Mouse (Mus musculus) limb, embryonic 15.5 days (tissue): ENCODE measurements at regions not wholly inside any gene's neighbourhood (a gene's known extent, or its start where the extent isn't known, plus 50 kb on each side); places are given as distances from the start of the nearest gene placed in this dataset.

ENCODE experiments used
- ATAC-seq: fragments of 200-750 bp; cut with Nextera tagmentation; 2 replicates; pipeline ENCODE4 v1.8.0; 2017; ENCODE audit warnings: low read depth, moderate TSS enrichment; ENCODE audit not compliant: insufficient number of reproducible peaks, low FRiP score, low TSS enrichment
- H3K27ac ChIP-seq: fragments of 300-500 bp; sonication (generic); 2 replicates; pipeline ENCODE4 v1.5.1; 2015; ENCODE audit warnings: moderate library complexity, mild to moderate bottlenecking, inconsistent platforms
- H3K27me3 ChIP-seq: fragments of 300-500 bp; sonication (generic); 2 replicates; pipeline ENCODE4 v1.6.1; 2015; ENCODE audit warnings: inconsistent platforms
- H3K36me3 ChIP-seq: fragments of 300-500 bp; sonication (generic); 2 replicates; pipeline ENCODE4 v1.6.1; 2015; ENCODE audit warnings: inconsistent platforms
- H3K4me1 ChIP-seq: fragments of 300-500 bp; sonication (generic); 2 replicates; pipeline ENCODE4 v1.6.1; 2015; ENCODE audit warnings: inconsistent platforms
- H3K4me2 ChIP-seq: fragments of 300-500 bp; sonication (generic); 2 replicates; pipeline ENCODE4 v1.6.1; 2015; ENCODE audit warnings: mild to moderate bottlenecking, inconsistent platforms
- H3K4me3 ChIP-seq: fragments of 300-500 bp; sonication (generic); 2 replicates; pipeline ENCODE4 v1.5.1; 2015; ENCODE audit warnings: mild to moderate bottlenecking, inconsistent platforms
- H3K9ac ChIP-seq: fragments of 300-500 bp; sonication (generic); 2 replicates; pipeline ENCODE4 v1.6.1; 2015; ENCODE audit warnings: inconsistent platforms
- H3K9me3 ChIP-seq: fragments of 300-500 bp; sonication (generic); 2 replicates; pipeline ENCODE4 v1.6.1; 2016; ENCODE audit warnings: inconsistent platforms
- whole genome bisulfite sequencing: fragments of 180-500 bp; shearing (Covaris S2); methylation state at CpG from one replicate; pipeline ENCODE4 v1.1.7; 2015; 5-methylcytosine and 5-hydroxymethylcytosine counted together

DNA sequence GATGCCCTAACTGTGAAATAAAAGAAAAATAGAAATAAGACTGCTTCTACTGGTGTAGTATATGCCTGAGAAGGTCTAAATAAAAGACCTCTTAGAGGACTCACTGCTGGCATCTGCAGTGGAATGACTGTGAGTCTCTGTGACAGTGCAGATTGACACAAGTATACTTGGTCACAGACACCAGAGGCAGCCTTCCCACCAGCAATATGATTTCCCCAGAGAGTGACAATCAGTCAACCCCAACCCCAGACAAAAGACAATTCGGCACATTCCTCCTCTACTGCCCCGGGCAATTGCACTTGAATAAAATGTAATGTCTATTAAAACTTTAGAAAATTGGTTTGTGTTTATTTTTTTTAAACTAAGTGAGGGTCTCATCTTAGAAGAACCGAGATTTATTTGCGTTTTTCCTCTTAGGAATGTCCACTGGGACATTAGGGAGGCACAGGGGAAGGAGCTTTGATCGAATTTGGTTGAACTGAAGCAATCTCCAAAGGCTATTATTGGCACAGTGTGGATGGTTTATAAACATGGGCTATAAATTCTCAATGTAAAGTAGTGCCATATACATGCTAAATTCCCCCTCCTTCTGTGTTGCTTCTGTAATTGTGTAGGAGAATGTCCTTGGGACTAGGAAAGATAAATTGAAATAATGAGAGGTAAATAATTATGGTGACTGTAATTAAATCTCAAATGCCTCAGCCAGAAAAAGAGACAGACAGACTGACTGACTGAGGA lies 123.0 kb upstream of the Lnx1 start:
- H3K4me3 ChIP-seq, result no peak overlapping the region
- no peaks in the 10 kb centered on the region for H3K36me3 ChIP-seq
- no peak overlapping the region for H3K4me2 ChIP-seq
- peaks cover 5% of the 10 kb centered on the region for H3K4me1 ChIP-seq
- H3K27me3 ChIP-seq, result no peaks in the 10 kb centered on the region
- no peaks in the 10 kb centered on the region for H3K9me3 ChIP-seq
- H3K9ac ChIP-seq, result no peak overlapping the region
- WGBS, result 43% methylated on average over 5 of the region's 5 CpGs
- no peak for ATAC-seq
- H3K27ac ChIP-seq, result no peak overlapping the region

DNA sequence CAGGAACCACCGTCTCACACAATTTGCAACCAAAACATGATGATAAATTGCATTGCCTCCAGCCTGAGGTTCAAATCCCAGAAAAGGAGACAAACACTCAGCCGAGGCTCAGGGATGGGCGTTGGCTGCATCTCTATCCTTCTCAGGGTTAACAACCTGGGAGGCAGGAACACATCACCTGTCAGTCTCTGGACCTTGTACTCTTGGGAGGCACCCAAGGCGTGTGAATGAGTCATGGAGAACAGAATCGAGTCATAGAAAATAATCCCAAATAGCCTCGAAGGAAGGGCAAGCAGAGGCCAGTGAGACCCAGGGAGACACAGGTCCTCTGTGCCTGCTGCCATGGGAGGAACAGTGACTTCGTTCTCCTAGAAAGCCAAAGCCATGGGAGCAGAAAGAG lies 121.0 kb upstream of the Lnx1 start:
- no peak for ATAC-seq
- 79% methylated on average over 7 of the region's 7 CpGs for WGBS
- H3K4me3 ChIP-seq, result no peak overlapping the region
- no peaks in the 10 kb centered on the region for H3K27me3 ChIP-seq
- no peak overlapping the region for H3K9ac ChIP-seq
- H3K27ac ChIP-seq, result no peak overlapping the region
- no peaks in the 10 kb centered on the region for H3K36me3 ChIP-seq
- H3K4me2 ChIP-seq, result no peak overlapping the region
- H3K9me3 ChIP-seq, result no peaks in the 10 kb centered on the region
- peaks cover 5% of the 10 kb centered on the region for H3K4me1 ChIP-seq

DNA sequence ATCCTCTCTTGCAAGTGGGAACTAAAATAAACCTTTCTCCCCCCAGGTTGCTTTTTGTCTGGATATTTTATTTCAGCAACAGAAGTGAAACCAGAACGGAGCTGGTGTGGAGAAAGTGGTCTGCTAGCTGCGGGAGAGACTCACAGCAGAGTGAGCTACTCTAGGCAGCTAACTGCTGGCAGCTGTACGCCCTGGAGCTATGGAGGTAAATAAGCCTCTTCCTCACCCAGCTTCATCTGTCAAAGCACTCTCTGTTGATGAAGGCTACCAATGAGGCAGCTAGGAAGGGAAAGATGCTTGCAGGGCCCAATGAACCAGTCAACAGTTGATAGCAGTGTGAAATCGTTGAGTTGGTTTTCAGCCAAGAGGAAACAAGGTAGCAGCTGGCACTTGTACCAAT lies 119.3 kb upstream of the Lnx1 start:
- Histone ChIP-seq H3K27ac (no peak overlapping the region), H3K4me2 (no peak overlapping the region), H3K9me3 (no peaks in the 10 kb centered on the region), H3K4me3 (no peak overlapping the region), H3K9ac (no peak overlapping the region), H3K36me3 (no peaks in the 10 kb centered on the region), H3K4me1 (peaks cover 12% of the 10 kb centered on the region), H3K27me3 (no peaks in the 10 kb centered on the region)
- ATAC-seq, result no peak
- WGBS, result 27% methylated on average over 4 of the region's 4 CpGs

DNA sequence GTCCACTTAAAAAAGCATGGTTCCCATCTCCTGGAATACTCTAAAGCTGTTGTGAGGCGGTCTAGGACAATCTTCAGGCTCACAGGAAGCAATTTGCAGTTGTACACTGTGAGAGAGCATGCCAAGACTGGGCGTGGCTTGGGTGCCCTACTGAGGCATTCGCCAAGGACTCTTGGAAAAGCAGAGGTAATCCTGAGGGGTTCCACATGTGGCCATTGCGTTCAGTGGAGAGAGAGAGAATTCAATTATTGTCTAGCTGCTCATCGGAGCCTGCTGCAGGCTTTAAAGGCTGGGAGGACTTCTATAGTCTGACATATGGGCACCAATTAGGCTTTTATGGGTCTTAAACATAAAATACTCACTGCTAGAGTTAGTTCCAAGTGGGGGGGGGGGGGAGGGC lies 113.8 kb upstream of the Lnx1 start:
- Histone ChIP-seq H3K4me2 (no peak overlapping the region), H3K4me1 (peaks cover 14% of the 10 kb centered on the region), H3K9me3 (no peaks in the 10 kb centered on the region), H3K27ac (no peak overlapping the region), H3K4me3 (no peak overlapping the region), H3K9ac (no peak overlapping the region), H3K27me3 (no peaks in the 10 kb centered on the region), H3K36me3 (no peaks in the 10 kb centered on the region)
- ATAC-seq, result no peak
- WGBS, result 25% methylated on average over 5 of the region's 5 CpGs

DNA sequence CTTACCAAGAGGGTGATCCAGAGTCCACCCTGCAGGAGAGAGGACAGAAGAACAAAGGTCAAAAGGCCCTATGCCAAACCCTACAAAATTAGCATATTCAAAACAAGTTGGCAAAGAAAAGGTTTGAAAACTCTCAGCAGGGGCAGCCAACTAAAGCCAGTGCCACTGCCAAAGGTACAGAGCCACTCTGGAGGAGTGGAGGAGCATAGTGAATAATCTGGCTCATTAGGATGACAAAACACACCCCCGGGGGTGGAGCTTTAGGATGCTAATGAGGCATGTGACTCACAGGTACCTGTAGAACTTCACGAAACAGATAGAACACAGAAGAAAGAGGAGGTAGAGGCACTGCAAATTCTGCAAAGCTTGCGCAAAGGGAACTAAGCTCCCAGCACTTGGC lies 110.7 kb upstream of the Lnx1 start:
- H3K36me3 ChIP-seq, result no peaks in the 10 kb centered on the region
- H3K27me3 ChIP-seq, result no peaks in the 10 kb centered on the region
- no peaks in the 10 kb centered on the region for H3K9me3 ChIP-seq
- WGBS, result 46% methylated on average over 3 of the region's 3 CpGs
- no peak overlapping the region for H3K4me2 ChIP-seq
- H3K4me3 ChIP-seq, result no peak overlapping the region
- peaks cover 14% of the 10 kb centered on the region for H3K4me1 ChIP-seq
- no peak overlapping the region for H3K9ac ChIP-seq
- ATAC-seq, result no peak
- no peak overlapping the region for H3K27ac ChIP-seq

DNA sequence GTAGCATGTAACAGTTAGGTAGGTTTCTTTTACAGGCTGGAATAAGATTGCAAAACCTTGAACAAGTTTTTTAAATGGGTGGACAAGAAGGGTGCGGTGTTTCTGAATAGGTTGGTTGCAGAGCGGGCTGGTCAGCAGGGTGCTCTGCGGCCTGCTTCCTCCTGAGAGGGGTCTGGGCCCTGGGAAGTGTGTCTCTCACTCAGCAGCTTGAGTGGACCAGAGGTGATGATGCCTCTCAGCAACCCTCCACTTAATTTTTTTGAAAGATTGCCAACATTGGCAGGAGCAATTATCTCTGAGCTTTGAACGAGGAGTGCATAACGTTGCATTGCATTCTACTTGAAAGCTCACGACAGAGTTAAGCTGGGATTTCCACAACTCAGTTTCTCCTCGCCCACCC lies 108.3 kb upstream of the Lnx1 start:
- ATAC-seq, result no peak

DNA sequence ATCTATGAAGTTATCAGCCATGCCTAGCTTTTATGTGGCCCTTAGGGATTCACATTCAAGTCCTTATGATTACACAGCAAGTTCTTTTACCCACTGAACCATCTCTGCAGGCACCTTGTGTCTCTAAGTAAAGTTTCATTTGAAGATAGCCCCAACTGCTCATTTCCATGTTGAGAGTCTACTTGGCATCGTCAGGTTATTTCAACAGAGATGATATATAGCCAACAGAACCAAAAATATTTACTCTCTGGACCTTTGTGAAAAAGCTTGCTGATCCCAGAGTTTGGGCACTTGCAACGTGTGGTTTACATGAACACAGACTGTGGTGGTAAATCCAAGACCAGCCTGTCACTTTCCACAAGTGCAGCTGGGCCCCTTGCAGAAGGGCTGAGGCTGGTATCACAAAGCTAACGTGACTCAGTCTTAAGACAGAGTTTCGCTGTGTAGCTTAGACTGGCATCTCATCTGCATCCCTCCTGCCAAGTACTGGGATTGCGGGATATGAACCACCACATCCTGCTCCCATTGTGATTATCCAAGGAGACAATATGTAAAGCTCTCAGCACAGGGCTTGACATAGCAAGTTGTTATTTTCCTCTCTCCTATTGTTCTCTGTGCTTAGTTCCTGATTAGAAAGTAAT lies 105.0 kb upstream of the Lnx1 start:
- Histone ChIP-seq H3K9me3 (no peaks in the 10 kb centered on the region), H3K9ac (no peak overlapping the region), H3K4me2 (no peak overlapping the region), H3K4me3 (no peak overlapping the region), H3K27me3 (no peaks in the 10 kb centered on the region), H3K36me3 (no peaks in the 10 kb centered on the region), H3K27ac (no peak overlapping the region), H3K4me1 (peaks cover 1% of the 10 kb centered on the region)
- ATAC-seq, result no peak
- 75% methylated on average over 5 of the region's 5 CpGs for WGBS

More for the DNA sequence above, 108.3 kb upstream of the Lnx1 start:
- Histone ChIP-seq H3K4me3 (no peak overlapping the region), H3K27me3 (no peaks in the 10 kb centered on the region), H3K36me3 (no peaks in the 10 kb centered on the region), H3K4me2 (no peak overlapping the region), H3K27ac (no peak overlapping the region), H3K9ac (no peak overlapping the region), H3K4me1 (no peaks in the 10 kb centered on the region; the same call in 1 of the 2 replicates), H3K9me3 (no peaks in the 10 kb centered on the region)
- 66% methylated on average over 7 of the region's 7 CpGs for WGBS

DNA sequence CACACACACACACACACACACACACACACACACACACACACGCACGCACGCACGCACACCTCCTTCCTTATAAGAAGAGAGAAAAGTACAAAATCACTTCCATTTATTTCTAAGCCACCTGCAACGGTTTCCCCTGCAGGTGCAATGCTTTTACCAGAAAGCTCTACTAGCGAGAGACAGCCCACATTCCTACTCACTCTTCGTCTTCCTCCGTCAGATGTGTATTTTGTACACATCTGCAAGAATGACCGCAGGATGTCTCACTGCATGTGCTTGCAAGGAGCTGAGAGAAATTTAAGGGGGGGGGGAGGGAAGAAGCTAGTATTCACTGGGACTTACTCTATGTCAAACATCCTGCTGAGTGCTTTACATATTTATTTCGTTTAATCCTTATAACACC lies 99.2 kb upstream of the Lnx1 start:
- Histone ChIP-seq H3K4me3 (no peak overlapping the region), H3K27me3 (no peaks in the 10 kb centered on the region), H3K9me3 (no peaks in the 10 kb centered on the region), H3K4me1 (peaks cover 6% of the 10 kb centered on the region), H3K27ac (no peak overlapping the region), H3K4me2 (no peak overlapping the region), H3K9ac (no peak overlapping the region), H3K36me3 (no peaks in the 10 kb centered on the region)
- WGBS, result 58% methylated on average over 8 of the region's 10 CpGs
- no peak for ATAC-seq

DNA sequence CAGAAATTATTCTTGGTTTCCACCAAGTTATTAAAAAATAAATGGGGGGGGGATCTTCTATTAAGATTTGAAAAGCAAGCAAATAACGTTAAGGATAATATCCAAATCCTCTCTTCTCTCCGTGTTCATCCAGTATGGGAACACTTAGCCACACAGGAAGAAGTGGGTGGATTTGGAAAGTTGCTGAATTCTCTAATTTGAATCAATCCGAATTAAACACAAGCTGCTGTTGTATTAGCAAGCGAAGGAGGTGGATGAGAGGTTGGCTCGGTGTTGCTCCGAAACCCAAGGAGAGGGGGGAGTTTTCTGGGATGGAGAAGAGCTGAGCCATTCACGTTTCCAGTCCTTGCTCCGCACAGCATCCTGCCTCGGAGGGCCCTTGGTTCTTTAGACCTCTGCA lies 97.6 kb upstream of the Lnx1 start:
- Histone ChIP-seq H3K27ac (no peak overlapping the region), H3K4me2 (no peak overlapping the region)
- ATAC-seq, result no peak

DNA sequence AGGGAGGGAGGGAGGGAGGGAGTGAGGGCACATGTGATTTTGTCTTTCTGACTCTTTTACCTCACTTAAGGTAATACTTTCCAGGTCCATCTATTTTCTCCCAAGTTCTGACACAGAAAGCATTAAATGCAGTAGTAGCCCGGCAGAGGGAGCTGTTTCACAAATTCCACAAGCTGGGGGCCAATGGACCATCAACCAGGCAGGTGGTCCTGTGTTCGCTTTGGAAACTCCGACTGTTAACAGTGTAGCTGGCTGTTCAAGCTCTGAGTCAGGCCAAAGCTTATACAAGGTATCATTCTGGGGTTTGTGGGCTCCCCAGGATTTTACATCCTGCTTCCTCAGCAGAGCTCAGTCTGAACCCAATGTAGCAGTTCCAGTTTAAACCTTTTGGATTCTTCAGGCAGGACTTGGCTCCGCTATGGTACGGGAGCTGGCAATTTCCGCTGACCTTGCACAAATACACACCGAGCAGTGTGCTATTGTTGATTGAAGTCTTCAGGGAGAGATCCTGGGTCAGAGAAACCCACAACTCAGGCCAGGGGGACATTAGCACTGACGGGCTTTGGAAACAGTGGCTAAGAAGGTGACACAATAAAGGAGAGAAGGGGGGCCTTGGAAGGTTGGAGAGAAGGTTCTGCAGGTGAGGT lies 93.8 kb upstream of the Lnx1 start:
- 0 out of 2 replicates have a peak, but pooled peaks have one; percentile 46 for ATAC-seq
- no peaks in the 10 kb centered on the region for H3K27me3 ChIP-seq
- no peak overlapping the region for H3K4me2 ChIP-seq
- H3K9me3 ChIP-seq, result no peaks in the 10 kb centered on the region
- no peaks in the 10 kb centered on the region for H3K36me3 ChIP-seq
- WGBS, result 27% methylated on average over 8 of the region's 8 CpGs
- H3K9ac ChIP-seq, result no peak overlapping the region
- no peak overlapping the region for H3K4me3 ChIP-seq
- no peak overlapping the region for H3K27ac ChIP-seq
- H3K4me1 ChIP-seq, result peaks cover 25% of the 10 kb centered on the region

More for the DNA sequence above, 97.6 kb upstream of the Lnx1 start:
- Histone ChIP-seq H3K36me3 (no peaks in the 10 kb centered on the region), H3K9me3 (no peaks in the 10 kb centered on the region), H3K4me3 (no peak overlapping the region), H3K9ac (no peak overlapping the region), H3K27me3 (no peaks in the 10 kb centered on the region), H3K4me1 (peaks cover 10% of the 10 kb centered on the region)
- WGBS, result 57% methylated on average over 9 of the region's 9 CpGs

DNA sequence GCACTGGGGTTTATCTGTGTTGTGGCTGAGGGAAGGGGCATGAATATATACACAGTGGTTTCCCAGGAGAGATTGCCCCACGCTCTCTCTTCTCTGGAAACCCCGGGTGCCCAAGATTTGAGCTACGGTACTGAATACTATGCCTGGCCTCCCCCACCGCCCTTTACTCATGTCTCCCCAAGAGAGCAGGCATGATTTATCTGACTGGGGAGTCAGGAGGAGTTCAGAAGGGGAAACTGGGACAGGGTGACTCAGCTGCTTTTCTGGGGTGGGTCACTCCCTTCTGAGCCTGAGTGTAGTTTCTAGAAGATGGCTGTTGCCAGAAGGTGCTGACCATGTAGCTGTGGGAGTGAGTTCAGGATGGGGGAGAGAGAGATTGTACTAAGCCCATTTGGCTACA lies 92.0 kb upstream of the Lnx1 start:
- no peaks in the 10 kb centered on the region for H3K36me3 ChIP-seq
- H3K27me3 ChIP-seq, result no peaks in the 10 kb centered on the region
- no peak overlapping the region for H3K4me2 ChIP-seq
- H3K9me3 ChIP-seq, result no peaks in the 10 kb centered on the region
- WGBS, result 89% methylated on average over 4 of the region's 4 CpGs
- H3K4me1 ChIP-seq, result peaks cover 31% of the 10 kb centered on the region
- ATAC-seq, result no peak
- no peak overlapping the region for H3K9ac ChIP-seq
- H3K4me3 ChIP-seq, result no peak overlapping the region
- no peak overlapping the region for H3K27ac ChIP-seq

DNA sequence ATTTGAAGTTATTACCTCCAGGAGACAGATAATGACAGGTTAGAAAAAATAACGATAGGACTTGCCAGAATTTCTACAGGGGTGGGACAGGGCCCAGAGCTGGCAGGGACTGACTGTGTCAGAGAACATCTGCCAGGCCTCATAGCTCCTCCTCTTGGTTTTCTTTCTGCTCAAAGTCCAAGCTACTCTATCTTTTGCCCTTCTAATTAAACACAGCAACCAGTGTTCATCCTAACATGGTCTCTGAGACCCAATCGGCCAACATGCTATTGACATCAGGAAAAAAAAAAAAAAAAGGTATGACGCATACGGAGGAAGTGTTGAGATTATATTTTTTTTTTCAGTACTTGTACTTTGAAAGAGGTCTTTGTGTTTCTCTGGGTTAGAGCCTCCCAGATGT lies 90.7 kb upstream of the Lnx1 start:
- Histone ChIP-seq H3K4me3 (no peak overlapping the region), H3K27ac (peak overlapping the region; percentile 73), H3K4me2 (no peak overlapping the region), H3K9ac (no peak overlapping the region), H3K36me3 (no peaks in the 10 kb centered on the region), H3K9me3 (no peaks in the 10 kb centered on the region), H3K4me1 (peaks cover 31% of the 10 kb centered on the region), H3K27me3 (no peaks in the 10 kb centered on the region)
- 38% methylated on average over 4 of the region's 4 CpGs for WGBS
- ATAC-seq, result no peak
